Mouse (Mus musculus) layer of hippocampus, adult 8-10 months (tissue): ENCODE measurements at regions not wholly inside any gene's neighbourhood (a gene's known extent, or its start where the extent isn't known, plus 50 kb on each side); places are given as distances from the start of the nearest gene placed in this dataset.

ENCODE experiments used
- DNase-seq, 2 experiments: peaks; one replicate each; pipeline ENCODE4 v3.0.0; 2022; ENCODE audit warnings: low spot score in 2 of 2

DNA sequence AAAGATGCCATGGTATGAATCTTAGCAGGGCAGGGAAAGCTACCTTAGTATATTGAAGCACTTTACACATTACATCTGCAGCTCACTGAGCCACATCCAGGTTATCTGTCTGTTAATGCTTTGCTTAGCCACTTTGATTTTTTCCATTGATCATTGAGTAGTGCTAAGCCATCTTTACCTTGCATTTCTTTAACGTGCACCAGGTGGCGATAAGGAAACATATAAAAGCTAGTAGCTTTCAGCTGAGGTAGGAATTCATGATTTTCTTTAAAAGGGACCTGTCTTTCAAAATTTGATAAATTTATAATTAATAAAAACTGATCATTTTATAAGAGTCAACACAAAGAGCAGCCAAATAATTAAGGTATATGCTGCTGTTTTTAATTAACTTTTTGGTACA is 426.3 kb upstream of the Tpk1 start:
- no peak for DNase-seq

DNA sequence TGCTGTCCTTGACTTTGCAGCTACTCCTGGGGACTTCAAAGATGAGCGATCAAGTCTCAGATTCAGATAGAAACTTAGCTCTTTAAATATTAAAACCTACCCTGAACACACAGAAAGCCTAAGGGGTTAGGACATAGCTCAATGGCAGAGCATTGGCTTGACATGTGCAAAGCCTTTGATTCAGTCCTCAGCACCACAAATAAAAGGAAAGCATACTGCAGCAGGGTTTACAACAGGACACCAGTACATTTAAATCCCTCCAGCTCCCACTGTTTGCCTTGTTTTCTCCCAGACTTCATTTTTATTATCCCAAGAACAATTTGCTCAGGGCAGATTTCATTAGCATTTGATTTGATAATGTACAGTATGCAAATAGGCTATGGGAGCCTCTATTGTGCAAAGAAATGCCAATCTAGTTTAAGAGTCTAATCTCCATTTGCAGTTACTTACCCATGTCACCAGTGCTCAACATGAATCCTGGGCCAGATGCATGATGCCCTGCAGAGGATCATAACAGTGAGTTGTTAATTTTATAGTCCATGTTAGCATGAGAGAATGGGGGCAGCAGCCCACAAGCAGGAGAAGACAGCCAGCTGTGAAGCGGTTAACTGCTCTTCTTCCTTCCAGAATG is 416.0 kb upstream of the Tpk1 start:
- DNase-seq = no peak

DNA sequence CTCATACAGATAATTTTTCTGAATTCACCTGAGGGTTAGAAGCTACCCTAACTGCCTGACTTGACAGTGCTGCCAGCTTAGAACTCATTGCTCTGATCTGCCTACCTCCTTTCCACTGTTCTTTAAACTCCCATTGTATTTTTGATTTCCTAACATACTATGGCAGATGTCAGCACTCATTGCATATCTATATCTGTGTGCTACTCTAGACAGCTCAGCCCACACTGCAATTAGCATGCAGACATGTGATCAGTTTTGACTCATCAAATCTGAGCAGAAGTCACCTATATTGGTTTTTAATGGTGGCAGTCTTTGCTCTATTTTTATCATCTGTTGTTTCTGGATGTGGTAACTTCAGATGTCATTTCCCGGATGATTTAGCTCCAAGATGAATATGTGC is 407.0 kb upstream of the Tpk1 start:
- DNase-seq = peak in 1 of 2 experiments; percentile 10

DNA sequence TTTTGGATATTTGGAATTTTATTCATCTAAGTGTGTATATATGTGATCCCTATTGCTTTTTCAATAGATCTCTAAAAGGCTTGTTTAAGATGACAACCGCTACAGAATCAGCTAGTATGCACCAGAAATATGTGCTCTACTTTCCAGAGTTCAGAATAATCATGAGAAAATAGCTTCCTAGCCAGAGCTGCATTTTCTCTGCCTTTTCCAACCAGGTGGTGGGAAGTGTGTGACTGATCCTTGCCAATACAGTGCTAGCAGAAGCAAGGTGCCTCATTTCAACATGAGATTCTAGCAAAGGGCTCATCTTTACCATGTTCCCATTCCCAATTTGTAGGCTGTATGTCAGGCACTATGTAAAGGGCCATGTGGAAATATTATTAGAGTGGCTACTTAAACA is 401.8 kb upstream of the Tpk1 start:
- no peak for DNase-seq
